Mouse (Mus musculus) G1E (cell line): ENCODE results near the gene Irgm1. TPM values are rescaled to one million over a fixed set of nuclear protein-coding genes. Genes with fewer than 3 reads are reported as not detected.
A peak's percentile ranks its signal among the peaks of the same experiment; 100 is the strongest.
"Not testable (repeated sequence)": the region's sequence is repeated elsewhere in the genome, so short reads cannot be mapped to it uniquely, and the experiment has no call there.

Source experiments
- ATAC-seq: 2 replicates; pipeline ENCODE4 v1.8.0; 2016; ENCODE audit warnings: mild to moderate bottlenecking; ENCODE audit not compliant: insufficient number of reproducible peaks, poor library complexity, low FRiP score, severe bottlenecking; ENCODE audit errors: extremely low read depth
- DNase-seq: peaks from one replicate; pipeline ENCODE4 v3.0.0; 2012; ENCODE audit warnings: low spot score
- H3K27me3 ChIP-seq: 2 replicates; pipeline ENCODE4 v1.6.1; 2012; ENCODE audit warnings: mild to moderate bottlenecking, low read length, inconsistent platforms; ENCODE audit not compliant: insufficient read depth
- H3K36me3 ChIP-seq: replicated peaks from 2 replicates; pipeline ENCODE3; 2012; ENCODE audit warnings: mild to moderate bottlenecking, inconsistent platforms
- H3K4me1 ChIP-seq: 2 replicates; pipeline ENCODE4 v1.6.1; 2012; ENCODE audit warnings: low read depth, low read length, inconsistent platforms, mixed read lengths; ENCODE audit not compliant: insufficient read depth
- H3K4me3 ChIP-seq: 2 replicates; pipeline ENCODE4 v1.5.1; 2012; ENCODE audit warnings: low read depth, mild to moderate bottlenecking, inconsistent platforms, low read length, moderate library complexity, mixed read lengths
- H3K9me3 ChIP-seq: replicated peaks from 2 replicates; pipeline ENCODE4 v1.6.1; 2012; ENCODE audit warnings: inconsistent platforms
- CTCF ChIP-seq: IDR thresholded peaks from 2 replicates; pipeline ENCODE4 v1.5.1; 2012; ENCODE audit warnings: low read depth, low read length, inconsistent platforms, mixed read lengths
- GATA1 ChIP-seq: IDR thresholded peaks from 2 replicates; pipeline ENCODE4 v1.6.1; 2012; ENCODE audit warnings: borderline replicate concordance, low read length, inconsistent platforms, mixed read lengths
- GATA2 ChIP-seq: IDR thresholded peaks from 2 replicates; pipeline ENCODE4 v1.6.1; 2012; ENCODE audit warnings: low read depth, low read length, inconsistent platforms, borderline replicate concordance
- POLR2AphosphoS5 ChIP-seq: IDR thresholded peaks from 2 replicates; pipeline ENCODE4 v1.6.1; 2012; ENCODE audit warnings: low read depth, low read length, inconsistent platforms; ENCODE audit not compliant: insufficient replicate concordance
- TAL1 ChIP-seq: conservative IDR thresholded peaks from 2 replicates; pipeline ENCODE4 v1.6.1; 2012; ENCODE audit warnings: low read depth, low read length, inconsistent platforms, mixed read lengths
- polyA plus RNA-seq: library from polyadenylated mRNA; stranded (reverse); fragments of >175 nt; gene quantifications from 2 replicates; pipeline ENCODE4 v1.2.3, GENCODE M21; 2012
- total RNA-seq, 2 experiments: library from RNA; stranded (forward) in 1 of 2; stranded (reverse) in 1 of 2; fragments of 200-1000 nt in 1 of 2; fragments of >200 nt in 1 of 2; fragmentation: Nextera tagmentation in 1 of 2; gene quantifications; 2 replicates each; pipeline ENCODE4 v1.2.3; 2014 to 2017

The Irgm1 gene
- total and polyA plus RNA-seq, 3 experiments: 2.9 to 75.4 (median 39.3) TPM

GRCm38 (mm10) chr11:48824311-48824830, 47.1 kb downstream of the Irgm1 start:
- DNase-seq: no peak
- Histone ChIP-seq H3K9me3 (peaks cover 7% of the 10 kb centered on the region), H3K4me3 (peak overlapping the region; percentile 55; the same call in 1 of the 2 replicates), H3K4me1 (peaks cover 43% of the 10 kb centered on the region), H3K36me3 (no peaks in the 10 kb centered on the region), H3K27me3 (no peaks in the 10 kb centered on the region)
- ATAC-seq: no peak
- TF ChIP-seq GATA1: no peak
- no peak for TF ChIP-seq POLR2AphosphoS5
- no peak for TF ChIP-seq CTCF
- no peak for TF ChIP-seq TAL1
- no peak for TF ChIP-seq GATA2

GRCm38 (mm10) chr11:48823536-48823972, 47.9 kb downstream of the Irgm1 start:
- no peaks in the 10 kb centered on the region for H3K27me3 ChIP-seq
- H3K9me3 ChIP-seq: peaks cover 5% of the 10 kb centered on the region
- TF ChIP-seq GATA2 (no peak), TAL1 (no peak), CTCF (no peak)
- peak overlapping the region; percentile 55; the same call in 1 of the 2 replicates for H3K4me3 ChIP-seq
- no peak for DNase-seq
- peaks cover 48% of the 10 kb centered on the region for H3K4me1 ChIP-seq
- no peaks in the 10 kb centered on the region for H3K36me3 ChIP-seq
- ATAC-seq: peak; percentile 36; the same call in 1 of the 2 replicates

GRCm38 (mm10) chr11:48822768-48823512, 48.5 kb downstream of the Irgm1 start:
- ATAC-seq (no peak), DNase-seq (no peak)
- peak overlapping the region; percentile 50; the same call in 1 of the 2 replicates for H3K4me3 ChIP-seq
- peaks cover 49% of the 10 kb centered on the region for H3K4me1 ChIP-seq
- TF ChIP-seq TAL1: no peak
- TF ChIP-seq CTCF: no peak
- TF ChIP-seq POLR2AphosphoS5: no peak
- TF ChIP-seq GATA1: no peak
- no peak for TF ChIP-seq GATA2
- H3K27me3 ChIP-seq: no peaks in the 10 kb centered on the region
- H3K9me3 ChIP-seq: peaks cover 3% of the 10 kb centered on the region
- H3K36me3 ChIP-seq: no peaks in the 10 kb centered on the region

GRCm38 (mm10) chr11:48821299-48821698, 50.2 kb downstream of the Irgm1 start:
- H3K27me3 ChIP-seq, ATAC-seq, H3K36me3 ChIP-seq, H3K4me3 ChIP-seq, DNase-seq, H3K9me3 ChIP-seq: not testable (repeated sequence)
- peaks cover 48% of the 10 kb centered on the region for H3K4me1 ChIP-seq

- DNase-seq: no peak
Observed at GRCm38 (mm10) chr11:48820308-48820674, 51.2 kb downstream of the Irgm1 start.

GRCm38 (mm10) chr11:48819614-48820307, 51.7 kb downstream of the Irgm1 start:
- peaks cover 63% of the 10 kb centered on the region for H3K4me1 ChIP-seq
- TF ChIP-seq GATA2 (no peak), GATA1 (no peak), TAL1 (no peak), CTCF (no peak), POLR2AphosphoS5 (no peak)
- H3K27me3 ChIP-seq: no peaks in the 10 kb centered on the region
- H3K9me3 ChIP-seq: no peaks in the 10 kb centered on the region
- H3K36me3 ChIP-seq: peaks cover 13% of the 10 kb centered on the region
- DNase-seq: no peak
- no peak for ATAC-seq
- no peak overlapping the region for H3K4me3 ChIP-seq

More at GRCm38 (mm10) chr11:48820308-48820674, 51.2 kb downstream of the Irgm1 start:
- TF ChIP-seq POLR2AphosphoS5 (no peak), CTCF (no peak), TAL1 (no peak), GATA2 (no peak), GATA1 (no peak)
- no peak for ATAC-seq
- Histone ChIP-seq H3K27me3 (no peaks in the 10 kb centered on the region), H3K9me3 (no peaks in the 10 kb centered on the region), H3K36me3 (peaks cover 9% of the 10 kb centered on the region), H3K4me1 (peaks cover 58% of the 10 kb centered on the region), H3K4me3 (no peak overlapping the region)
